Mouse (Mus musculus): ENCODE data around the gene Gm17374. TPM values are rescaled to one million over a fixed set of nuclear protein-coding genes. Genes with fewer than 3 reads are reported as not detected.
"Not testable (repeated sequence)": the region's sequence is repeated elsewhere in the genome, so short reads cannot be mapped to it uniquely, and the experiment has no call there.

Gene Gm17374
- not detected in 2 replicates for polyA plus RNA-seq (2014; fragmentation: Nextera tagmentation; extraction: Ambion mirVana)

DNA sequence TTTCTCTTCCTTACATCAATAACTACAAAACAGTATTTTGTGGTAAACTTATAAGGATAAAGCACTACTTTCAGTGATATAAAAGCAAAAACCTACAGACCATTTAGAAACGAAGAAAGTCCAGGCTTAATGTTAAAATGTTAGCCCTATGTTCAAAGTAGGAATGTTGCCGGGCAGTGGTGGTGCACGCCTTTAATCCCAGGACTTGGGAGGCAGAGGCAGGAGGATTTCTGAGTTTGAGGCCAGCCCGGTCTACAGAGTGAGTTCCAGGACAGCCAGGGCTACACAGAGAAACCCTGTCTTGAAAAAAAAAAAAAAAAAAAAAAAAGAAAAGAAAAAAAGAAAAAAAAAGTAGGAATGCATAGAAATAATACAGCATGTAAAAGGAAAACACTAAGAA lies at the start of gene Gm17374:
Gene Gm17374, plus strand, starts transcription at position 301 of the 400 bp plus-strand sequence.
- not testable (repeated sequence) for H3K9ac ChIP-seq (ENCODE audit: low read depth, low read length); H3K9me3 ChIP-seq (ENCODE audit: control insufficient read depth, low read length)
- peaks cover 38% of the 10 kb centered on the region for H3K36me3 ChIP-seq (ENCODE audit: control insufficient read depth, insufficient read depth, low read length)

GRCm38 (mm10) chr2:140104951-140105350 lies 46.9 kb upstream of the Gm17374 start:
- WGBS: 57% methylated on average over 3 of the region's 3 CpGs
- H3K4me2 ChIP-seq (replicated peaks; ENCODE audit: low read depth, low read length): no peak overlapping the region

More for the DNA sequence above, at the start of gene Gm17374:
- not testable (repeated sequence) for H3K4me3 ChIP-seq (ENCODE audit: low read length); H3K27ac ChIP-seq (ENCODE audit: low read depth, low read length); H3K4me1 ChIP-seq (ENCODE audit: control insufficient read depth, insufficient read depth, low read length); ATAC-seq (ENCODE audit: low FRiP score, low TSS enrichment); H3K4me2 ChIP-seq (replicated peaks; ENCODE audit: low read depth, low read length); H3K27me3 ChIP-seq (ENCODE audit: control insufficient read depth, insufficient read depth, low read length)
- 91% methylated on average over 4 of the region's 4 CpGs for WGBS

DNA sequence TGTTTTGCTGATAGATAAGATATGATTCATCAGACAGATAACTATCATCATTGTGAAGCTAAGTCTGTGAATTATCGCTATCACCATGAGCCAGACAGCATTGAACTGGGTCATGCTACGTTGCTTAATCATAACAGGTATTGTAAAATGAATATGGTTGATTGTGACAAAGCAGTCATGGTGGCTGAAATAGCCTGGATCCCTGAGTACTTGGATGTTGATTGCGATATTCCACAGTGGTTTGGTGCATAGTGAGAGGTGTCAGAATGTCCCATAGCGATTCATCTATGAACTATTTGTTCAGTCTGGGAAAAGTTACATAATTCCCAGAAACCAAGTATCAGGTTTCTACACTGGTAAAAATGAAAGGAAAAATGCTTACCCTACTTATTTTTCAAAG lies 44.2 kb upstream of the Gm17374 start:
- H3K27ac ChIP-seq (ENCODE audit: low read depth, low read length): no peak overlapping the region
- no peak overlapping the region for H3K4me3 ChIP-seq (ENCODE audit: low read length)
- WGBS: 92% methylated on average over 4 of the region's 4 CpGs
- no peaks in the 10 kb centered on the region for H3K4me1 ChIP-seq (ENCODE audit: control insufficient read depth, insufficient read depth, low read length)
- H3K27me3 ChIP-seq (ENCODE audit: control insufficient read depth, insufficient read depth, low read length): no peaks in the 10 kb centered on the region
- H3K4me2 ChIP-seq (replicated peaks; ENCODE audit: low read depth, low read length): no peak overlapping the region
- no peak for ATAC-seq (ENCODE audit: low FRiP score, low TSS enrichment)
- H3K9me3 ChIP-seq (ENCODE audit: control insufficient read depth, low read length): no peaks in the 10 kb centered on the region
- H3K9ac ChIP-seq (ENCODE audit: low read depth, low read length): no peak overlapping the region
- H3K36me3 ChIP-seq (ENCODE audit: control insufficient read depth, insufficient read depth, low read length): no peaks in the 10 kb centered on the region

More at GRCm38 (mm10) chr2:140104951-140105350, 46.9 kb upstream of the Gm17374 start:
- no peaks in the 10 kb centered on the region for H3K27me3 ChIP-seq (ENCODE audit: control insufficient read depth, insufficient read depth, low read length)
- no peaks in the 10 kb centered on the region for H3K9me3 ChIP-seq (ENCODE audit: control insufficient read depth, low read length)
- H3K4me3 ChIP-seq (ENCODE audit: low read length): no peak overlapping the region
- no peak overlapping the region for H3K9ac ChIP-seq (ENCODE audit: low read depth, low read length)
- no peak overlapping the region for H3K27ac ChIP-seq (ENCODE audit: low read depth, low read length)
- no peaks in the 10 kb centered on the region for H3K4me1 ChIP-seq (ENCODE audit: control insufficient read depth, insufficient read depth, low read length)
- no peak for ATAC-seq (ENCODE audit: low FRiP score, low TSS enrichment)
- no peaks in the 10 kb centered on the region for H3K36me3 ChIP-seq (ENCODE audit: control insufficient read depth, insufficient read depth, low read length)

DNA sequence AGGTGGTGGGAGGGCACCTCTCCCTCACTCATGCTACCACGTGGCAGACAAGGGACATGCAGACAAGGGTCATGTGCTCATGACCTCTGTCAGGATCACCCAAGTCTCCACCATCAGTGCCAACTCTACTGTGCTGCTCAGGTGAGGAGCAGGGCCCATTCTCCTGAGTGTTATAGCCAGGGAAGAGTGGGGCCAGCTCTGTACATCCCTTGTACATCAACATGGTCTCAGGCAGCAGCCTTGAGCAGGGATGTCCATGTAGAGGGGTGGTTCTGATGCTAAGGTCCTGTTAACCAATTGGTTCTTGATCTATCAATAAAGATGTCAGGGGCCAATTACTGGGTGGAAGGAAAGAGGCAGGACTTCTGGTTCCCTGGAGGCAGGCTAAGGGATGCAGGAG lies 42.9 kb upstream of the Gm17374 start:
- H3K4me1 ChIP-seq (ENCODE audit: control insufficient read depth, insufficient read depth, low read length): no peaks in the 10 kb centered on the region
- no peak overlapping the region for H3K4me3 ChIP-seq (ENCODE audit: low read length)
- no peaks in the 10 kb centered on the region for H3K9me3 ChIP-seq (ENCODE audit: control insufficient read depth, low read length)
- no peak overlapping the region for H3K4me2 ChIP-seq (replicated peaks; ENCODE audit: low read depth, low read length)
- WGBS: 31% methylated on average over 1 of the region's 1 CpGs
- H3K36me3 ChIP-seq (ENCODE audit: control insufficient read depth, insufficient read depth, low read length): no peaks in the 10 kb centered on the region
- H3K27ac ChIP-seq (ENCODE audit: low read depth, low read length): no peak overlapping the region
- H3K27me3 ChIP-seq (ENCODE audit: control insufficient read depth, insufficient read depth, low read length): no peaks in the 10 kb centered on the region
- H3K9ac ChIP-seq (ENCODE audit: low read depth, low read length): no peak overlapping the region
- ATAC-seq (ENCODE audit: low FRiP score, low TSS enrichment): no peak

- H3K4me1 ChIP-seq (ENCODE audit: control insufficient read depth, insufficient read depth, low read length): no peaks in the 10 kb centered on the region
- H3K9me3 ChIP-seq (ENCODE audit: control insufficient read depth, low read length): no peaks in the 10 kb centered on the region
- H3K27me3 ChIP-seq (ENCODE audit: control insufficient read depth, insufficient read depth, low read length): no peaks in the 10 kb centered on the region
- H3K36me3 ChIP-seq (ENCODE audit: control insufficient read depth, insufficient read depth, low read length): no peaks in the 10 kb centered on the region
- no peak overlapping the region for H3K4me2 ChIP-seq (replicated peaks; ENCODE audit: low read depth, low read length)
- no peak overlapping the region for H3K9ac ChIP-seq (ENCODE audit: low read depth, low read length)
- no peak overlapping the region for H3K4me3 ChIP-seq (ENCODE audit: low read length)
- H3K27ac ChIP-seq (ENCODE audit: low read depth, low read length): no peak overlapping the region
- ATAC-seq (ENCODE audit: low FRiP score, low TSS enrichment): no peak
- 89% methylated on average over 8 of the region's 8 CpGs for WGBS
These were observed 38.0 kb upstream of the Gm17374 start for GRCm38 (mm10) chr2:140113851-140114250.

DNA sequence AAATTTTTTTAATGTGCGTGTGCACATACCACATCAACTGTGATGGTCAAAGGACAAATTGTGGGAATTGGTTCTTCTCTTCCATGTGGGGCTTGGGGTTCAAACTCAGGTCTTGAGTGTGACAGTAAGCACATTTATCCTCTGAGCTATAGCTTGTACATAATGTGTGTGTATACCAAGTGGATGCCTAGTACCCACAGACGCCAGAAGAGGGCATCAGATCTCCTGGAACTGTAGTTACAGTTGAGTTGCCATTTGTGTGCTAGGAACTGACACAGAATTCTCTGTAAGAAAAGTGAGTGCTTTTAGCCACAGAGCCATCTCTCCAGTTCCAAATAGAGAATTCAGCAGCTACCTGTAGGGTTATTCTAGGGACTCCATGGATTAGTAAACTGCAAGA lies 26.3 kb upstream of the Gm17374 start:
- 93% methylated on average over 2 of the region's 2 CpGs for WGBS

GRCm38 (mm10) chr2:140159186-140159730 lies 7.4 kb downstream of the Gm17374 start:
- no peak for ATAC-seq (ENCODE audit: low FRiP score, low TSS enrichment)
- H3K9me3 ChIP-seq (ENCODE audit: control insufficient read depth, low read length): no peaks in the 10 kb centered on the region
- WGBS: 82% methylated on average over 3 of the region's 3 CpGs
- no peak overlapping the region for H3K4me2 ChIP-seq (replicated peaks; ENCODE audit: low read depth, low read length)
- H3K27me3 ChIP-seq (ENCODE audit: control insufficient read depth, insufficient read depth, low read length): no peaks in the 10 kb centered on the region
- no peak overlapping the region for H3K9ac ChIP-seq (ENCODE audit: low read depth, low read length)
- H3K36me3 ChIP-seq (ENCODE audit: control insufficient read depth, insufficient read depth, low read length): peaks cover 56% of the 10 kb centered on the region
- no peaks in the 10 kb centered on the region for H3K4me1 ChIP-seq (ENCODE audit: control insufficient read depth, insufficient read depth, low read length)
- H3K27ac ChIP-seq (ENCODE audit: low read depth, low read length): no peak overlapping the region
- no peak overlapping the region for H3K4me3 ChIP-seq (ENCODE audit: low read length)

More for the DNA sequence above, 26.3 kb upstream of the Gm17374 start:
- no peaks in the 10 kb centered on the region for H3K9me3 ChIP-seq (ENCODE audit: control insufficient read depth, low read length)
- H3K9ac ChIP-seq (ENCODE audit: low read depth, low read length): no peak overlapping the region
- H3K4me1 ChIP-seq (ENCODE audit: control insufficient read depth, insufficient read depth, low read length): no peaks in the 10 kb centered on the region
- no peaks in the 10 kb centered on the region for H3K27me3 ChIP-seq (ENCODE audit: control insufficient read depth, insufficient read depth, low read length)
- no peak overlapping the region for H3K27ac ChIP-seq (ENCODE audit: low read depth, low read length)
- H3K36me3 ChIP-seq (ENCODE audit: control insufficient read depth, insufficient read depth, low read length): peaks cover 57% of the 10 kb centered on the region
- H3K4me3 ChIP-seq (ENCODE audit: low read length): no peak overlapping the region
- ATAC-seq (ENCODE audit: low FRiP score, low TSS enrichment): no peak
- no peak overlapping the region for H3K4me2 ChIP-seq (replicated peaks; ENCODE audit: low read depth, low read length)

DNA sequence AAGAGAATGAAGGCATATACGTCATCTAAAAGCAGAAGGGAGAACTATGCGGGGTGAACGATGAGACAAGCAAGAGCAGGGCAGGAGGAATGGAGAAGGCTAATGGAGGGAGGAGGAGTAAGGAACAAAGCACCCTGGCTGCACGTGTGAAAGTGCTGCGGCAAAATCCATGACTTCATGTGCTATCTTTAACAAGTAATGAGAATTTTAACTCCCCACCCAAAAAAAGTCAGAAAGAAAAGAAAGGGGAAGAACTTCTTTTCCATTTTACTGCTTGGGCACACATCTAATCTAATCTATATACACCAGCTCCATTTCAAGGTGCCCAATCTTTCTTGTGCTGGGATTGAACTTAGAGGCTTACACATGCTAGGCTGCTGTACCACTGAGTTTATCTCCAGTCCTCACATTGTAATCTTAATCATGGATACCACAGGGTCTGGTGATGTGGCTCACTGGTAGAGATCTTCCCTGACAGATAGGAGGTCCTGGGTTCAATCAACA lies 11.6 kb downstream of the Gm17374 start:
- H3K4me3 ChIP-seq (ENCODE audit: low read length): no peak overlapping the region
- H3K9ac ChIP-seq (ENCODE audit: low read depth, low read length): no peak overlapping the region
- ATAC-seq (ENCODE audit: low FRiP score, low TSS enrichment): no peak
- no peaks in the 10 kb centered on the region for H3K4me1 ChIP-seq (ENCODE audit: control insufficient read depth, insufficient read depth, low read length)
- no peaks in the 10 kb centered on the region for H3K9me3 ChIP-seq (ENCODE audit: control insufficient read depth, low read length)
- H3K27me3 ChIP-seq (ENCODE audit: control insufficient read depth, insufficient read depth, low read length): no peaks in the 10 kb centered on the region
- WGBS: 90% methylated on average over 5 of the region's 5 CpGs
- no peak overlapping the region for H3K4me2 ChIP-seq (replicated peaks; ENCODE audit: low read depth, low read length)
- no peak overlapping the region for H3K27ac ChIP-seq (ENCODE audit: low read depth, low read length)
- peaks cover 49% of the 10 kb centered on the region for H3K36me3 ChIP-seq (ENCODE audit: control insufficient read depth, insufficient read depth, low read length)

DNA sequence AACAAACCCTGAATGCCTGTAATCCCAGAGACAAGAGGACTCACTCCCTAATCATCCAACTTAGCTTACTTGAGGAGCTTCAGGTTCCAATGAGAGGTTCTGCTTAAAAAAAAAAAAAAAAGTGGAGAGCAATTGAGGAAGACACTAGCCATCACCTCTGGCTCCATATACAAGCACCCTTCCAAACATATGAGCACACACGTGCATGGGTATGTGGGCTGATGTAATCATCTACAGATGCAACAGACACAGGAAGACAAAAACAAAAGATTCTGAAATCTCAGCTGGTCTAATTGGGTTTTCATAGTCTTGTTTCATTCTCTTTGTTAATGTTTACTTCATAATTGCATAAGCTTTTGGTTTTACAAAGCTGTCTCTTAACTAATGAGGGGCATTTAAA lies 17.2 kb downstream of the Gm17374 start:
- 94% methylated on average over 1 of the region's 1 CpGs for WGBS
- H3K27ac ChIP-seq (ENCODE audit: low read depth, low read length): no peak overlapping the region
- no peak overlapping the region for H3K9ac ChIP-seq (ENCODE audit: low read depth, low read length)
- no peak overlapping the region for H3K4me3 ChIP-seq (ENCODE audit: low read length)
- H3K27me3 ChIP-seq (ENCODE audit: control insufficient read depth, insufficient read depth, low read length): no peaks in the 10 kb centered on the region
- ATAC-seq (ENCODE audit: low FRiP score, low TSS enrichment): no peak
- peaks cover 23% of the 10 kb centered on the region for H3K36me3 ChIP-seq (ENCODE audit: control insufficient read depth, insufficient read depth, low read length)
- H3K4me2 ChIP-seq (replicated peaks; ENCODE audit: low read depth, low read length): no peak overlapping the region
- H3K4me1 ChIP-seq (ENCODE audit: control insufficient read depth, insufficient read depth, low read length): peaks cover 5% of the 10 kb centered on the region; the same call in 1 of the 2 replicates
- no peaks in the 10 kb centered on the region for H3K9me3 ChIP-seq (ENCODE audit: control insufficient read depth, low read length)

Measured in kidney, embryonic 14.5 days (tissue).